Mouse (Mus musculus): ENCODE results near the gene Rptor. TPM values are rescaled to one million over a fixed set of nuclear protein-coding genes. Genes with fewer than 3 reads are reported as not detected.

Gene Rptor
- polyA plus RNA-seq, 1 experiment, result 34.4 TPM

DNA sequence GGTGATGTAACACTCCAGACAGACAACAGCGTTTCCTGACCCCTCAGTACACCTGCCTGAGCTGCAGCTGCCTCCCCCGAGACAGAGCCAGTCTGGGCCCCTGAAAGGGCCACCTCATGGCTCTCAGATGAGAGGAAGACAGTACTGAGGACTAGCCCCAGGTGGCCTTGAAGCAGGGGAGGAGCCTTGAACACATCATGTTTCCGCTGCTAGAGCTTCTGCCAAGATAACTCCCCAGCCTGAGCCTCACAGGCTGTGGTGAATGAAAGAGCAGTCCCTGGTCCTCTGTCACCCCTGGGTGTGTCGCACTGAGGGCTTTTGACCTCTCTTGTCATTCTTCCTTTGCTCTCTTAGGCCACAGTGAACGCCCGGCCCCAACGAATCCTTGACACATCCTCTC lies 268.4 kb downstream of the Rptor start:
- no peak for TF ChIP-seq CTCF (IDR thresholded peaks at IDR 0.05; ENCODE audit: borderline replicate concordance, extremely low read depth, insufficient read depth, insufficient read length)
- no peak for TF ChIP-seq POLR2A (IDR thresholded peaks at IDR 0.05; ENCODE audit: borderline replicate concordance, extremely low read depth, insufficient read depth, insufficient read length, poor library complexity, severe bottlenecking)

DNA sequence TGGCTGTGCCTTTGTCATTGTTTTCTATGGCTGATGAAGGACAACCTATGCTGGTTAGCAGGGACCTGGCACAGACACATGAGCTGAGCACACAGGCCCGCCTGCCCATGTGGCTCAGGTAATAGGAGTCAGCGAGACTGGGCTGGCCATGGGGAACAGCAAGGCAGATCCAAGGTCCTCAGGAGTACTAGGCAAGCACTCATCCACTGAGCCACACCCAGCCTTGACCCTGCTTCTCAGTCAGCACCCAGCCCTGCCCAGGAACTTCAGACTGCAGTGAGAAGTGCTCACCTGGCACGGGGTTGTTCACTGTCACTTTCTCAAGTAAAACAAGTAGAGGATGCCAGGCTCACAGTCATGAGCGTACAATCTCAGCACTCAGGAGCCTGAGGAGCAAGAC lies 270.9 kb downstream of the Rptor start:
- DNase-seq (ENCODE audit: low read depth), result no peak
- TF ChIP-seq CTCF (IDR thresholded peaks at IDR 0.05; ENCODE audit: borderline replicate concordance, extremely low read depth, insufficient read depth, insufficient read length) (no peak), POLR2A (IDR thresholded peaks at IDR 0.05; ENCODE audit: borderline replicate concordance, extremely low read depth, insufficient read depth, insufficient read length, poor library complexity, severe bottlenecking) (no peak)

More for the DNA sequence above, 268.4 kb downstream of the Rptor start:
- no peak for DNase-seq (ENCODE audit: low read depth)

DNA sequence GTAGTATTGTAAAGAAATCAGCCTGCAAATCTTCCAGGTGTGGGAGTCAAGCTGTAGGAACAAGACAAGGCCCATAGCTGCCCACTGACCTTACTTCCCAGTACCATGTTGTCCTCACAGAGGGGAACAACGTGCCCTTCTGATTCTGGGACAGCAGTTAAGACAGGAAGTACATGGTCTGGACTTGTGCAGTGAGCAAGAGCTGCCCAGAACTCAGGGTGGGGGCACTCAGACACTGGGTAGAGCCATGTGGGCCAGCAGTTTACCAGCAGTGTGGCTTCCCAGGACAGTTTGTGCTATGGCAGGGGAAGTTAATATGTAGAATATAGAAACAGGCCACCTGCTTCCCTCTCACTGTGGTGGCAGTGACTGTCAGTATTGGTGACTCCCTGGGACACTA lies 272.1 kb downstream of the Rptor start:
- DNase-seq (ENCODE audit: low read depth), result no peak

DNA sequence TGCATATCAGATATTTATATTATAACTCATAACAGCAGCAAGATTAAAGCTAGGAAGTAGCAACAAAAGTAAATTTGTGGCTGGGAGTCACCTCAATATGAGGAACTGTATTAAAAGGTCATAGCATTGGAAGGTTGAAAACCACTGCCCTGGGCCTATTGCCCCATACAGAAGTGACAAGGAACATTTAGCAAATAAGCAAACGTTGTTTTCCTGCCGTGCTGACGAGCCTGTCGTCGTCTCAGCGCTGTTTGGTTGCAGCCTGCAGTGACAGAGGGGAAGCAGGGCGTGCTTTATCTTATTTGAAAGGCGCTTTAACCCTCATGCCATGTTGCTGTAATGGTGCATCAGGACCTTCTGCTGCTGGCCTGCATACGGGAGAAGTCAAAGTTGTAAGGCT lies 273.0 kb downstream of the Rptor start:
- DNase-seq (ENCODE audit: low read depth), result no peak
- TF ChIP-seq POLR2A (IDR thresholded peaks at IDR 0.05; ENCODE audit: borderline replicate concordance, extremely low read depth, insufficient read depth, insufficient read length, poor library complexity, severe bottlenecking) (no peak), CTCF (IDR thresholded peaks at IDR 0.05; ENCODE audit: borderline replicate concordance, extremely low read depth, insufficient read depth, insufficient read length) (no peak)

More for the DNA sequence above, 272.1 kb downstream of the Rptor start:
- TF ChIP-seq CTCF (IDR thresholded peaks at IDR 0.05; ENCODE audit: borderline replicate concordance, extremely low read depth, insufficient read depth, insufficient read length), result no peak
- no peak for TF ChIP-seq POLR2A (IDR thresholded peaks at IDR 0.05; ENCODE audit: borderline replicate concordance, extremely low read depth, insufficient read depth, insufficient read length, poor library complexity, severe bottlenecking)

DNA sequence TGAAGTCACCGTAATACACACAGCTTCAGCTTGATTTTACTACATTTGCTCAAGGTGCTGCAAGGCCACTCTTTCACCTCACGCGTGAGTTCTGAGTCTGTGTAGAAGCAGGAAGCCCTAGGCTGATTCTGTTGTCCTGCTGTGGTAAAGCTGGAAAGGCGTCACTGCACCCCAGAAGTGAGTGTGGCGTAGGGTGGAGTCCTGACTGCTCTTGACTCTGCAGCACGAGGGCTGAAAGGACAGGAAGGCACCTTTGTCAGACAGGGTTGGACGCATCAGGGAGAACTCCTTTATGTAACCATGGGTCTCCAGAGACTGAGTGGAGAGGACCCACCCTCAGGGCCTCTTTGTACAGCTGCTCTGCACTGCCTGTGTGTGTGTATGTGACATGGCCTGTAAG lies 274.4 kb downstream of the Rptor start:
- no peak for DNase-seq (ENCODE audit: low read depth)
- TF ChIP-seq CTCF (IDR thresholded peaks at IDR 0.05; ENCODE audit: borderline replicate concordance, extremely low read depth, insufficient read depth, insufficient read length) (no peak), POLR2A (IDR thresholded peaks at IDR 0.05; ENCODE audit: borderline replicate concordance, extremely low read depth, insufficient read depth, insufficient read length, poor library complexity, severe bottlenecking) (no peak)

DNA sequence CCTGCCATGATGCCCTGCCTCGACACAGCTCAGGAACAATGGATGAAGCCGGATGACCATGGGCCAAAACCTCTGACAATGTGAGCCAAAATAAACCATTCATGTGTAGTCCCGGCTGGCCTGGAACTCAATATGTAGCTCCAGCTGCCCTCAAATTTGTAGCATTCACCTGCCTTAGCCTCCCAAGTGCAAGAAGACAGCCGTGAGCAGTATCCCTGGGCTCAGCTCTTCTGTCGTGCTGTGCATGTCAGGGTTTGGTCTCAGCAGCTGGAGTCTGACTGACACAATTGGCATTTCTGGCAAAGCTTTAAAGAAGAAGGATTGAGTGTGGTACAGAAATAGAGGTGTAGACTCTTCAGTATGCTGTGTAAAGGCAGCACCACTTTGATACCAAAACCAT lies 276.9 kb downstream of the Rptor start:
- TF ChIP-seq CTCF (IDR thresholded peaks at IDR 0.05; ENCODE audit: borderline replicate concordance, extremely low read depth, insufficient read depth, insufficient read length), result no peak
- no peak for TF ChIP-seq POLR2A (IDR thresholded peaks at IDR 0.05; ENCODE audit: borderline replicate concordance, extremely low read depth, insufficient read depth, insufficient read length, poor library complexity, severe bottlenecking)
- no peak for DNase-seq (ENCODE audit: low read depth)

DNA sequence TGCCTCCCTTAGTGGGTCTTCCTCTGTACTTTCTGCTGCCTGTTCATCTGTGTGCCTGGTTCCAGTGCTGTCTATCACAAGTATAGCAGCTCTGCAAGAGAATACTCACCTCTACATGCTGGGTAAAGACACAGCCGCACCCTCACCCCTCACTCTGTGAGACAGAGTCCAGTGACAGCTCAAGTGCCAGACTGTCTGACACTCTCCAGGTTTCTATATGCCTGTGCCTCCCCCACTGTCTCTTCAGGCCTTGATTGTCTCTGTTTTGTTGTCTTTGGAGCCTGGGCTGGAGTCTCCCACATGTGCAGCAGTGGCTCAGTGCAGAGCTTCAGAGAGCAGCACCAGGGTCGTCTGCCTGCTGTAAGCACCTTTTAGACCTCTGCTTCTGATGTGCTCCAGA lies 280.9 kb downstream of the Rptor start:
- no peak for DNase-seq (ENCODE audit: low read depth)
- TF ChIP-seq CTCF (IDR thresholded peaks at IDR 0.05; ENCODE audit: borderline replicate concordance, extremely low read depth, insufficient read depth, insufficient read length) (no peak), POLR2A (IDR thresholded peaks at IDR 0.05; ENCODE audit: borderline replicate concordance, extremely low read depth, insufficient read depth, insufficient read length, poor library complexity, severe bottlenecking) (no peak)

DNA sequence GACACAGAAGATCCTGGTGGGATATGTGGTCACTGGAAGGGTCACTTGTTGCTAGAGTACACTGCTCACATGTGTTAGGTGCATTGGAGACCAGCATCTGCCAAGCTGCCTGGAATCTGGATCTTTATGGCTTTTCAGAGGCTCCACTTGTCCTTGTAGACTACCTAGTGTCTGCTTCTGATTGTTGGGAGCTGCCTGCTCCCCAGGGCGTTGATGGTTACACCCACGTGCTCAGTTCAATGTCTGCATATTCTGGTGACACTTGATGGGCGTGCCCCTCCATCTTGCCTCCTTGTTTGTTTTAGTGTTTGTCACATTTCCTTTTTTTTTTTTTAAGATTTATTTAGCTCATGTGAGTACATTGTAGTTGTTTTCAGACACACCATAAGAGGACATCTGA lies 287.3 kb downstream of the Rptor start:
- no peak for TF ChIP-seq POLR2A (IDR thresholded peaks at IDR 0.05; ENCODE audit: borderline replicate concordance, extremely low read depth, insufficient read depth, insufficient read length, poor library complexity, severe bottlenecking)
- no peak for TF ChIP-seq CTCF (IDR thresholded peaks at IDR 0.05; ENCODE audit: borderline replicate concordance, extremely low read depth, insufficient read depth, insufficient read length)

DNA sequence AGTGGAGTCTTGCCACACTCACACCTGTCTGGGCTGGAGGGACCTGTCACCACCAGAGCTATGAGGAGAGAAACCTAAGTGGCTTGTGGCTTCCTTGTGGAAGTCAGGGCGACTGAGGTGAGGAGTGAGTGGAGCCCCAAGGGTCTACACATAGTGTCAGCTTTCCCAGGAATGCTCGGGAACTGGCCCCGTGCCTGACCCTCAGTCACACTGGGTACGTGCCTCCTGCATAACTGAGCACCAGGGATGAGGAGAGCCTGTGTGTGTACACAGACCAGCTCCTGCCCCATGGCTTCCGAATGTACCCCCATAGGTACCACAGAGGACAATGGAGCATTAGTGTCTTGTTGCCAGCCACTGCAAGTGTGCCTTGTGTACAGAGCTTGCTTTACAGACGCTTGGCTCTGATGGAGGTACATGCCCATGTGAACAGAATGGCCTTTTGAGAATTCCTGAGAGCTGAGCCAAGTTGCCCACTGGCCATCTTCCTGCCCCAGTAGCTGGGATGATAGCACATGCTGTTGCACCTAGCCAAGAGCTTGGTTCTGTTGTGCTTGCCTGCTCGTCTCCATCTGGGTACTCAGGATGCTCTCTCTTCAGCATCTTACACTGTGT lies 289.0 kb downstream of the Rptor start:
- no peak for DNase-seq (ENCODE audit: low read depth)
- TF ChIP-seq CTCF (IDR thresholded peaks at IDR 0.05; ENCODE audit: borderline replicate concordance, extremely low read depth, insufficient read depth, insufficient read length) (no peak), POLR2A (IDR thresholded peaks at IDR 0.05; ENCODE audit: borderline replicate concordance, extremely low read depth, insufficient read depth, insufficient read length, poor library complexity, severe bottlenecking) (no peak)

More for the DNA sequence above, 287.3 kb downstream of the Rptor start:
- no peak for DNase-seq (ENCODE audit: low read depth)

DNA sequence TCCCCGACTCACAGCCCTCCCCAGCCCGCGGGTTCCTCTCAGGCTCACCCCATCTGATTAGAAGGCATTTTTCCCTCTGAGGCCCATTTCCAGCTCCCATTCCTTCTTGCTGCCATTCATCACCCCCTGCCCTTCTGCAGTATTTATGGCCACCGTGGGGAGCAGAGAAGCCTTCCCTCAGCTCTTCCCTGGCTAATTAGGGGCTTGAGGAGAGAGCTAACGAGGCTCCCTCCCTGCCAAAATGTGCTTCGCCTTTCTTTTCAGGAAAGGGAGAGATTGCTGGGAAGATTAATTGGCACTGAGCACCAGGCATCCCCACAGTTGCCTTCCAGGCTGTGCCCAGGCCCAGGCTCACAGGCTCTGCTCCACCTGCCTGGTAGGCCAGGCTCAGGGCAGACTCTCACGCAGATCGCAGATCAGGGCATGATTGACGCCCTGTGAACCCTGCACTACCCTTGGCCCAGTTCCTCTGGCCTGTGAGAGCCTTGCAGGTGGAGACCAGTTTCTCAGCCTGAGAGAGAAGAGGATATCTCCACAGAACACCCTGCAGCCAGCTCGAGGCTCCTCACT lies 291.0 kb downstream of the Rptor start:
- no peak for TF ChIP-seq CTCF (IDR thresholded peaks at IDR 0.05; ENCODE audit: borderline replicate concordance, extremely low read depth, insufficient read depth, insufficient read length)
- no peak for TF ChIP-seq POLR2A (IDR thresholded peaks at IDR 0.05; ENCODE audit: borderline replicate concordance, extremely low read depth, insufficient read depth, insufficient read length, poor library complexity, severe bottlenecking)
- DNase-seq (ENCODE audit: low read depth), result peak; percentile 92

DNA sequence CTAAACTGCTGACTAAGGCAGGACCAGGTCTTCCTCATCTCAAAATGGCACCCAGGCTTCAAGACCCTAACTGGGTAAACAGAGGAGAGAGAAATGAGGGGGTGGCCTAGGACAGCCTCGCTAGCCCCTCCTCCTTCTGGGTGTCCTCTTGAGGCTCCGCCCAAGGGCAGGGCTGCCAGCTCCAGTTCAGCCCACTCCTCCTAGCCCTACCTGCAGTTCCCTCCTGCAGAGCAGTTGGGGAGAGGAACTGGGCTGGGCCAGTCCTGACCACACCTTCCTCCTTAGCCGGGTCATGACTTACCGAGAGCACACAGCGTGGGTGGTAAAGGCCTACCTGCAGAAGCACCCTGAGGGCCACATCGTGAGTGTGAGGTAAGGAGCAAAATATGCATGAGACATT lies 291.9 kb downstream of the Rptor start:
- no peak for TF ChIP-seq POLR2A (IDR thresholded peaks at IDR 0.05; ENCODE audit: borderline replicate concordance, extremely low read depth, insufficient read depth, insufficient read length, poor library complexity, severe bottlenecking)
- TF ChIP-seq CTCF (IDR thresholded peaks at IDR 0.05; ENCODE audit: borderline replicate concordance, extremely low read depth, insufficient read depth, insufficient read length), result no peak
- DNase-seq (ENCODE audit: low read depth), result no peak

DNA sequence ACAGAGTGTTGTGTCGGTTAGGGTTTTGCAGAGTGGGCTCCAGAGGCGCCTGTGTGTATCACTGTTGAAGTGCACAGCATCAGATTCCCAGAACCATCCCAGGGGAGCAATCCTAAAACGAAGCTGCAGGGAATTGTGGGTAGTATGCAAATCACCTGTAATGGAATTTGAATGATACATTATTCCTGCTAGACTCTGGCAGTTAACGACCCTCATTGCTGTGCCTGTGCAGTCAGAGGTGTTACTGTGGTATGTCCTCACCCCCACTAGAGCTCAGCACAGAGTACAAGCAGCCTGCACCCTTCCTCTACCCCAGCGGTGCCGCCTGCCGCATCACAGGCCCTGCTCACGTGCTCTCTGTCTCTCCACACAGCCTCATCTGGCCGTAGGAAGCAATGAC lies 294.3 kb downstream of the Rptor start:
- no peak for TF ChIP-seq CTCF (IDR thresholded peaks at IDR 0.05; ENCODE audit: borderline replicate concordance, extremely low read depth, insufficient read depth, insufficient read length)
- no peak for TF ChIP-seq POLR2A (IDR thresholded peaks at IDR 0.05; ENCODE audit: borderline replicate concordance, extremely low read depth, insufficient read depth, insufficient read length, poor library complexity, severe bottlenecking)
- peak; percentile 70 for DNase-seq (ENCODE audit: low read depth)
